Mouse (Mus musculus) cerebellum, postnatal 14 days (tissue): ENCODE data around the gene Cyp24a1.
A peak's percentile ranks its signal among the peaks of the same experiment; 100 is the strongest.
"Not testable (repeated sequence)": the region's sequence is repeated elsewhere in the genome, so short reads cannot be mapped to it uniquely, and the experiment has no call there.

Experiments used
- DNase-seq, 2 experiments: peaks; one replicate each; pipeline ENCODE4 v3.0.0; 2021; ENCODE audit warnings: mixed read lengths in 2 of 2

Gene Cyp24a1

DNA sequence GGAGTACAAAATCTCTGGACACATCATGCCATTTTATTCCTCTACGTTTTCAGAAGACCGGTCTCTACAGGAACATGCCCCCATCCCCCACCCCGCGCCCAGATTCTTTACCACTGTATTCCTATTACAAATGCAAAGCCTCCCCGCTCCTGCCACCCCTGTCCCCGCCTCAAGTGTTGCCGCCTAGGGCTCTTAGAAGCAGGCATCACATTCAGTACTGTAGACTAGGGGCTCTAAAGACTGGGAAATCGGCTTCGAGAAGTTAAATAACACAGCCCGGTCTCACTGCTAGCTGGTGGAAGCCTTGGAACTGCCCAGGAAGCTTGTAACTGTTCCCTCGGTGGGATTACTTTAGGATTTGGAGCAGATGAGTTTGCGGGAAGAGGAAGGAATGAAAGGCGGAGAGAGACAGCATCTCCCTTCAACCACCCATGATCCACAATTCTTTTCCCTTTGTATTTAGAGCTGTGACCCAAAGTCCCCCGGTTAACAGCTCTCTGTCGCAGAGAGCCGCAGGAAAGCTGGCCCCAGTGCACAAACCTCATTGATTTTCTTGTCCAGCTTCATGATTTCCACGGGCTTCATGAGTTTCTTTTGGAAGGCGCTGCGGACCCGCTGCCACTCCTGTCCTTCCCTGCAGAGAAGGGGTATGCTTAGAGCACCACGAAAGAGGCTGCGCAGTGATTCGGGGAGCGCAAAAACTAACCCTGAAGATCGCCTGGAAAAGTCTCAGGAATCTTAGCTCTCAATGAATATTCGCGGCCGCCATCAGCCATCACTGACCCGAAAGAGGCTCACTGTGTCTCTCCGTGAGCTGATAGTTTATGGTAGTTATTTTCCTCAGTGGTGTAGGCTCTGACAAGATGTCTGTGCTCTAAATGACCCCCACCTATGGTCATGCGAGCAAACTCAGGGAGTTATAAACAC lies 1.9 kb downstream of the Cyp24a1 start:
- peak; percentile 13 to 19 for DNase-seq

DNA sequence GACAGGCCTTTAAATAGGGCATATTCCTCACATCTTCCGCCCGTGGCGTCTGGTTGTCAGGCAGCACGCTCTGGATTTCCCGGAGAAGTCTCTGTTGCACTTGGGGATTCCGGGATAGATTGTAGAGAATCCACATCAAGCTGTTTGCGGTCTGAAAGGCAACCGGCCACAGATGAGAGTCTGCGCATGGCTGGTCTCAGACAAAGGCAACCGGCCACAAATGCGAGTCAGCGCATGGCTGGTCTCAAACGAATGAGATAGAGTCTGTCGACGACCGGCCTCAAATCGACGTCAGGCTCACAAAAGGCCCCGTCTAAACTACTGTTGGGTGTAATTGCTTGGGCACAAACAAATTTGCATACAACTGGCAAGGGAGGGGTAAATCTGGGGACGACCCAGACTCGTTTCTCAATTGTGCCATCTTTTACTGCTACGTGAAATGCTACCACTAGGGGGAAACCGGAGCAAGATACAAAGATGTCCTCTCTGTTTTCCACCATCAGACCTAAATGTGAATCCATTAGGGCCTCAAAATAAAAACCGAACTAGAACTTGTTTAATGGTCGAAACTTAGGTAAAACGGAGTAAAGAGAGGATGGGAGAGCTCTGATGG lies 8.9 kb downstream of the Cyp24a1 start:
- DNase-seq: peak; percentile 29 to 42

DNA sequence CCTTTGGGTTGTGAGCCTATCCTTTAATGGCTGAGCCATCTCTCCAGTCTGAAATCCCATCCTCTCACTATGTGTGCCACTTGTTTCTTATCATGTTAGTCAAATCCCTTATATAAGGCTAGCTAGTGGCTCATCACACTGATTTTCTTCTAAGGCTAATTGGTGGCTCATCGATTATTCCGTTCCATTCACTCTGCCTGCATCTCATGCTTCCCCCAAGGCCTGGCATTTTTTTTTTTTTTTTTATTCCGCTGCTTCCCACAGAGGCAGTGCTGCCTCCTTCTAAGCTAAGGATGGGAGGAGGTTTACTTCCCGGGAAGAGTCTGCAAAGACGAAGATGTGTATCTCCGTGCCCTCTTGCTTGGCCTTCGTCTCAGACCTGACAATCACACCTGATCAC lies 9.7 kb downstream of the Cyp24a1 start:
- no peak for DNase-seq

DNA sequence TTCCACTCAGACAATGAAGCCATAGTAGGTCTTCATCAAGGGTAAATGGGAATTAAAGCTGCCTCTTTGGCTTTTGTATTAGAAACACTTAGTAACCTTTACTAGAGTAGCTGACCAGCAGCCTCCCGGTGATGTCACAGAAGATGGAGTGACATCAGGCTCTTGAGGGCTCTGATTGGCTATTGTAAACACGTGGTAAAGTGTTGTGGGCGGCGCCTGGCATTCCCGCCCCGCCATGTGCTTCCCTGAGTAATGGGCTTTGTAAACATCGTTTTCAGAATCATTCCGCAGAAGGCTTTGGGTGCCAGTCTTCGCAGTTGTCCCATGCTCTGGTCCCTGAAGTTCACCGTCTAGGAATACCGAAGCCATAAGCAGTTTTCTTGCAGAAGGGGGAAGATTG lies 13.0 kb downstream of the Cyp24a1 start:
- no peak for DNase-seq

DNA sequence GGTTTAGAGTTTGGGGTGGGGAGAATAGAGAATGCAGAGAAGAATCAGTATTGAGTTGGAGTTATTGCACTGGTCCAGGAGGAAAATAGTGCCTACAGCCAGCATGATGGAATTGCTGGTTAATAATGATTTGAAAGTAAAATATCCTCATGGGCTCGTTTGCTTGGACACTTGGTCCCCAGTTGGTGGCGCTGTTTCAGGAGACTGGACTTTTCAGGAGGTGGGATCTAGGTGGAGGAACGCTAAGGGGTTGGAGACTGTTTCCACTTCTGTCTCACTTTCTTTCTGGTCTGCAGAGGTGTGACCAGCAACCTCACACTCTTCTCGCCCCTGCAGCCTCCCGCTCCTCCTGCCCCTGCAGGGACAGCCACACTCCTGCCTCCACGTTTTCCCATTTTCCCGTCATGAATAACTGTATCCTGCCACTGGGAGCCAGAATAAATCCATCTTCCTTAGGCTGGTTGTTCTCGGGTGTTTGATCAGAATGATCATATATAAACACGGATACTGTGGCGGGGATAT lies 14.9 kb downstream of the Cyp24a1 start:
- DNase-seq: no peak

DNA sequence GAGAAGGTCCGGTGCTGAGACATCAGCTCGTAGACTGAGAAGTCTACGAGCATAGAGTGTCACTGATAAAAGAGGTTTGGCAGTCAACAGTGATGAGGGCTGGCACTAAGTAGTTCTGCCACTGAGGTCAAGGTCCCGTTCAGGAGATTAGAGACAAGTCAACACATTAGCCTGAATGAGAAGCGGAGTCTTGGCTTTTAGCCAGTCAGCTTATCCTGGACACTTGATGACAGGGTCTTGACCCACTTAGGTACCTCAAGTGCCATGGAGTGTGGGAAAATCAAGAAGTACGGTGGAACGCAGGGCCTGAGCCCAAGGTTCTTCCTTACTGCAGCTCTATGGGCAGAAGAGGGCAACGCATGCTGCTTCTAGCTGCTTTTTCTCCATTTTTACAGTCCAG lies 20.3 kb downstream of the Cyp24a1 start:
- DNase-seq: no peak

DNA sequence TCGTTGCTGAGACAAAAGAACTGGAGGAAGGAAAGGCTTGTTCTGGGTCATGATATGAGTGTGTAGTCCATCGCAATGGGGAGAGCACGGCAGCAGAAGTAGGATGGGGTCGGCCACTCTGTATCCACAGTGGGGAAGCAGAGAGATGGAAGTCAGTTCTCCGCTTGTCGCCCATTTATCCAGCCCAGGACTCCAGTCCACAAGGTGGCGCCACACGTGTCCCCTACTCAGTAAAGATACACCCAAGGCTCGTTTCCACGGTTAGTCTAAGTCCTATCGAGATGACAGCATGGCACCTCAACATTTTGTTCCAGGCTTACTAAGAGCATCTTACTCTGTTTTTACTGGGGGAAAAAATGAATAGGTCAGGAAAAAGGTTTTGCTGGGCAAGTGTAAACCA lies 20.7 kb downstream of the Cyp24a1 start:
- DNase-seq: peak; percentile 14 to 55

DNA sequence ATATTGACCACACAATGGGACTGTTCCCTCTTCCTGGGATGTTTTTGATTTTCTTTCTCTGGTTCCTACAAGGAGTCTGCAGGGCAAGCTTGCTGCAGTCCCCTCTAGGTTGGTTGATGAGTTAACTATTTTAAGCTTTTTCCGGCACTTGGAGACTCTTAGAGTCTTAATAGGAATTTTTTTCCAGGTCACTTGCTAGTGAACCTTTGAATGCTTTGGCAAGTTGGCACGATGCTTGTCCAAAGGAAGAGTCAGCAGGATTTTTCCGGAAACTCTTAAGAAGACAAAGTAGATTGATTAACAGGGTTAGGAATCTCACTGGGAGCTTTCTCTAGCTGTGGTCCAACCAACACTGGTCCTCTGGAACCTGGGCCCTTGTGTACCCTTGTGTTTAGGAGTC lies 21.8 kb downstream of the Cyp24a1 start:
- DNase-seq: no peak

DNA sequence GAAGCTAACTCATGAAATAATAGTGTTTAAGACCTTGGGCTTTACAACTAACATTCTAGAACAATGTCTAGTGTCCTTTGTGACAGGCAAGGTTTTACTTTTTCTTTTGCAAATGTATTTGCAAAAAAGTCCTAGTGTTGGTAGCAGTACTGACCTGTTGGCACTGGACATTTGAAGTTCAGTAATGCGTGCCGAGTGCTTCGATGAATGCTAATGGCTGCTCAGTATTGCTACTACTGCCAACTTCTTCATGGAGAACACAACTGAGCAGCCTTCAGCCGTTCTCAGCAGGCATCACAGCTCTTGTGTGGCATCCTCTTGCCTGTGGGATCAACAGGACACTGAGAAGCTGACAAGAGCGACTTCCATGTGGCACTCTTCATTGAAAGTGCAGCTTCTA lies 22.8 kb downstream of the Cyp24a1 start:
- no peak for DNase-seq

DNA sequence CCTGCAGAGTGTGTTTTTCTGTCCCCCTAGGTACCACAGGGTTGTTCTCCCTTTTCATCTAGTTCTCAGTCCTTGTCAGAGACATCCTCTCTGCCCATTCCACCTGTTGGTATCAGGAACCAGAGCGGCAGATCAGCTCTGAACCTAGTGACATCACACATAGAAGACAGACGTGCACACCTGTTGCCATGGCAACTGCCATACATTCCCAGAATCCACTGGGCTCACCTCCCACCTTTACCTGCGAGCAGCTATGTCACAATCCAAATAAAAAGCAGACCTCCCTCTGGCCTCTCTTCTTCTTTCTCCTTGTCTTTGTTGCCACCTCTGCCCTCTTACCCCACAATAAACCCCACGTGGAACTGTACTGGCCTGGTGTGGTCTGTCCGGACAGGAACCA lies 26.4 kb downstream of the Cyp24a1 start:
- DNase-seq: no peak

DNA sequence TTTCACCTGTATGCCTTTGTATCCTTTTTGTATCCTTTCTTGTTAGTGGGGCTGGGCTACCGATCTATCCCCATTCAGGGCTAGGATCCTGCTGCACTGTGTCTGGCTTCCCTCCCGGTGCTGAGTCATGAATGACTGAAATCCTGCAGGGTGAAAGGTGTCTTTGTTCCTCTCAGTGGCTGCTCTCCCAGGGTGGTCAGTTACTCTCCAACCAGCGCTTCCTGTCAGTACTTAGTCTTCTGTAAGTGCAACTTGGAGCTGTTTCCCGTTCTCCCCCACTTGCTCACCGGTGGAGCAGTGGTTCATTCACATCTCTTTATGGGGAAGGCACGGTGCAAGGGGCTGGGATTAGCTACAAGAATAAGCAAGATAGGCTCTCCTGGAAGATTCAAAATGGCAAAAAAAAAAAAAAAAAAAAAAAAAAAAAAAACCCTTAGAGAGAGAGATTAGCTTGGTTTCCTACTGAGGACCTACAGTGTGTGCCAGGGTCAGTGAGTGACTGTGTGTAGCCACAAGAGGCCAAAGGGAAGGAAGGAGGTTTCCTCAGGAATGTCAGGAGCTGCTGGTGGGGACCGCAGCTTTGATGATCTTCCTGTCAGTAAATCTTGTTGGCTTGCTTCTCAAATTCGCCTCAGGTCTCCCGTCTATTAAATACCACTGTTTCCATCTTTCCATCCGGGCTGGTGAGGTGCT lies 27.2 kb downstream of the Cyp24a1 start:
- peak; percentile 27 to 51 for DNase-seq

DNA sequence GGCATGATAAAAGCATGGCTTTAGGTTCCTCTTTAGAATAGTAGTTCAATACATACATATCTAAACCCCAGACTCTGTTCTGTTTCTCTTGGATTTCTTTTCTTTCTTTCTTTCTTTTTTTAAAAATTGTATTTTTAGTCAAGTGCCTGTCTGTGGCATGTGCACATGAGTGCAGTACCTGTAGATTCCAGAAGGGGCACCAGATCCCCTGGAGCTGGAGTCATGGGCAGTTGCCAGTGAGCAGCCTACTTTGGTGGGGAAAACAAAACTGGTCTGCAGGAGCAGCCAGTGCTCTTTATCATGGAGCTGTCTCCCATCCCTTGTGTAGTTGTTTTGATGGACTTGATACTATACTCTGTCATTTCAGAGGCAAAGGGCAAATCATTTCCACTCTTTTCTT lies 28.9 kb downstream of the Cyp24a1 start:
- peak; percentile 12 to 56 for DNase-seq

DNA sequence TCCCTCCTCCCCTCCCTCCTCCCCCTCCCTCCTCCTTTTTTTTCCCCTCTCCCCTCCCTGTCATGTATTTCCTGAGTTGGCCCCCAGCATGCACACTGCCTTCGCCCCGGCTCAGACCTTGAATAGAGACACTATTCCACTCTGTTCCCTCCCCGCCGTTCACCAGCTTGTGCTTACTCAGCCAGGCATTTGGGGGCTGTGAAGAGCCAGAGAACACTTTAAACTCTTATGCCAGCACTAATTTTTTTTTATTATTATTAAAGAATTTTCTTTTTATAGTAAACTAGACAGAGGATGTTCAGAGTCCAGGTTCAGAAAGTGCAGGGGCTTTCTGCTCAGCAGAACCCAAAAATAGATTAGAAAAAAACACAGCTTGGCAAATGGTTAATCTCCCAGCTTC lies 32.1 kb downstream of the Cyp24a1 start:
- no peak for DNase-seq

DNA sequence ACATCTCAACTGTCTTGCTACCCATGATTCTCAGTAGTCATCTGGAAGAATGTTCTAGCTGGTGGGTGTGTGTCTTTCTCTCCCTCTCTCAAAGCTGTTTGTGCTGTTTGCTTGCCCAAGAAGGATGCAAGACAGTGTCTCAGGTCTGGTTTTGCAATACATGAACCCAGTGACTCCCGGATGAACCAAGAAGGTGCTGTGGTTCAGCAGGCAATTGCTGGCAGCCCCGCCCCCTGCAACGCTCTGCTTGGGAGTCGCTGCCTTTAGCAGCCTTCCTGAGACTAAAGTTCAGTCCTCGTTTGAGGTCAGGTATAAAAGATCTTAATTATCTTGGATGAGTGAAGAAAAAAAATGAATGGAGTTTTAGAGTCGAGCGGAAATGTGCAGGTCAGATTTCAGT lies 35.3 kb downstream of the Cyp24a1 start:
- DNase-seq: no peak

DNA sequence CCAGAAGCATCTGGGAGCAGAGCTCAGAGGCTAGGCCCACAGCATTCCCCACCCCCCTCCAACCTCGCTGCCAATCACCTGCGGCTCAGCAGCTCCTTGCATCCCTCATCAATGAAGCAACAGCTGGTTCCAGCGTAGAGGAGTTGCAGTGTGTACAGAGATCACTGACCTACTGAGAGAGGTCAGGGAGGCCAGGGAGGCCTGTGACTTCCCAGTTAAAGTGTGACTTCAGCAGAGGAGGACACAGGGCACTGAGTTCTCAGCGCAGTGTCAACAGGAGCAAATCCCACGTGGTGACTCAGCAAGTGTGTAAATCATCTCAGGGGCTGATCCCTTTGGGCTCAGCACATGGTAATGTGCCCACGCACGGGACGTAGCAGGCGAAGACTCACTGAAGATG lies 37.1 kb downstream of the Cyp24a1 start:
- no peak for DNase-seq

DNA sequence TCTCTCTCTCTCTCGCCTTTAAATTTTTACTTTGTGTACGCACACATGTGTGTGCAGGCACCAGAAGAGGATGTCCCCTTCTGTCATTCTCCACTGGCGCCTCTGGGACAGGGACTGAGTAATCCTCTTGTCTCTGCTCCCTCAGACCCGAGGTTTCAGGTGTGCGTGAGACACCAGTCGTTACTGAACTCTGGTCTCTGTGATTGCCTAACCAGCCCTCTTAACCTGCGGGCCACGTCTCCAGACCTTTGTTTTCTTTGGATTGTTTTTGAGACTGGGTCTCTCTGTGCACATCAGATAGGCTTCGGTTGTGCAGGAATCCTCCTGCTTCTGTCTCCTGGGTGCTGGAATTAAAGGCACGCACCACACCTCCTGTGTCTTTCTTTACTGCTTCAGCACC lies 37.8 kb downstream of the Cyp24a1 start:
- no peak for DNase-seq

DNA sequence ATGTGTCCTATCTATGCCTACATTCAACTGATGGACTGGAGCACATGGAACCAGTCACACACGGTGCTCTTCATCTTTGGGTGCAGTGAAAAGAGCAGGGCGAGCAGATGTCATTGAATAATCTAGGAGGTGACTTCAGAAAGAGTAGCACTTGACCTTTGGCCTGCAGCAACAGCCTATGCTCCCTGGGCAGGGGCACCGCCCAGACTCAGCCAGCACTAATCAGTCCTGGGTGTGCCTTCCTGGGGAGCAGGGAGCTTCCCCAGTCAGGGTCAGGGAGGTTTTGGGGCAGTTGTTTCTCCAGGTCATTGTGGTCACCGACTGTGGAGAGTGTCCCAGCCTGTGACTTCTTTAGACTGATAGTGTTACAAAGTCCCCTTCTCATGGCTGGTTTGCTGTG lies 43.1 kb downstream of the Cyp24a1 start:
- DNase-seq: not testable (repeated sequence)

DNA sequence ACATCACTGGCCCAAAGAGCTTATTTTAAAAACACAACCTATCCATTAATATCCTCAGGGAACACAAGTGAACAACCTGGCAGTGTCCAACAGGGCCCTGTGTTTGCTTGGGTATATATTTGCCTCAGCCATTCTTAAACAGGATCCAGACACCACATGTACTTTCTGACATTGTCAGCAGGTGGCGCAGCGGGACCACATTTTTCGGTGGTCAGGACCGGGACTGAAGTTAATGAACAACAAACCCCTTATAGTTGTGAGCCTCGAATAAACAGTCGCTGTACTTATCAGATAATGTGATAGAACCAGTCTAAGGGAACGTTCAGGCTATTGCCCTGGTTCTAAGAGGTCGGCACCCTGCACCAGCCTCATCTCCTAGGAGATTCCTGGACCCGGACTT lies 46.0 kb downstream of the Cyp24a1 start:
- peak; percentile 83 to 85 for DNase-seq

DNA sequence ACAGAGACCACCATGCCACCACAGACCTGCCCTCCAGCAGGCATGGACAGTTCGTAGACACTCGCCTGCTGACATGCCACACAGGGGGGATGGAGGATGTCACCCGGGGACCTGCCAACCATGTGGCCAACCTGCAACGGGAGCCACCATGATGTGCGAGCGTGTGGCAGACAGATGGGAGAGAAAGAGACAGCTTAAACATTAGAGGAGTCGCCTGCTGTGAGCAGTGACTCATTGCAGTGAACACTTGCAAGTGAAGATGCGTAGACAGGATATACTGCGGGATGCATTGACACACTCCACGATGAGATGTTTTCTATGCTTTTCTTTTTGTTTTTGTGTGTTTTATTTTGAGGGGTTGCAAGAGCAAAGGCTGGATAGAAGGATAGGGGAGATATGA lies 49.3 kb downstream of the Cyp24a1 start:
- DNase-seq: no peak

DNA sequence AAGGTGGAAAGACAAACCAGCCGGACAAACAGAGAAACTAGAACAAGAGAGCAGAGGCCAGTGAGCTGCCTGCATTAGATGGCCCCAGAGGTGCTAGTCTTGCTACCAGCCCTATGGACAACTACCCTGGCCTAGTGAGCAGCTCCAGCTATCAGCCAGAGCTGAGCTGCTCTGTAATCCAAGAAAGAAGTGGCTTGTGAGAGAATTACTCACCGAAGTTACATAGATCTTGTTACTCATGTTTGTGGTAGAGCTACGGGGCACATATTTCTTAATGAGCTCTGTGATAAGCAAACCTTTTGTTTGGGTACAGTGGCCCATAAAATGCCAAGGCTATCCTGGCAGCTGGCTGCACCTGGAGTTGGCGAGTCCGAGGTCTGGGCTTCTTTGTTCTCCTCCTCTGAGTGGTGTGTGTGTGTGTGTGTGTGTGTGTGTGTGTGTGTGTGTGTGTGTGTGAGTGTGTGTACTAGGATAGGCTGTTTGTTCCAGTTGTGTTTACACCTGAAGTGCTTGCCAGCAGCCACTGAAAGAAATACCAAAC lies 50.0 kb downstream of the Cyp24a1 start:
- no peak for DNase-seq

DNA sequence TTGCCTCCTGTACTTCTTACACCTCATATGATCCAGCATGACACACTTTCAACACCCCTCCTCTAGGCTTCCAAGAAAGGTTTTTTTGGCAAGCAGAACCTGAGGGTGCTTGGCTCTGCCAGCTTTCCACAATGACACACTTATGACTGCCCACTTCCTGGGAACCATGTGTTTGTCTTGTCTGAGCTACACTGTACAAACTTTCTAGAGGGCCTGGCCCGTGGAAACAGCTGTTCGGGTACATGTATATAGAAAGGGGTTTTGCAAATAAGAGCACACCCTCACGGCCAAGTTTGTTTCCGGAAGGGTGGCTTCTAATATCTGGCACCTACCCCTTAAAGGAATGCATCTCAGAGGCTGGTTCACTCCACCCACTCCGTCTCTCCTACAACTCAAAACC lies 51.1 kb downstream of the Cyp24a1 start:
- DNase-seq: no peak

DNA sequence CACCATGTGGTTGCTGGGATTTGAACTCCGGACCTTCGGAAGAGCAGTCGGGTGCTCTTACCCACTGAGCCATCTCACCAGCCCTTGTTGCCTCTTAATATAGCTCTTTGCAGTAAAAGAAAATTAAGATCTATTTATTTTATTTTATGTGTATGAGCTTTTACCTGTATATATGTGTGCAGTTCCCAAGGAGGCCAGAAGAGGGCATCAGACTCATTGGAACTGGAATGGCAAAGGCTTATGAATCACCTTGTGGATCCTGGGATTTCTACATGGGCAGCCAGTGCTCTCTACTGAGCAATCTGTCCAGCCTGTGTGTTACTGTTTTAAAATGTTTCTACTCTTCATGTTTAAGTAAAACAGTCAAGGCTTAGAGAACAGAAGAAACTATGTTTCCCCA lies 54.4 kb downstream of the Cyp24a1 start:
- peak; percentile 36 to 64 for DNase-seq

DNA sequence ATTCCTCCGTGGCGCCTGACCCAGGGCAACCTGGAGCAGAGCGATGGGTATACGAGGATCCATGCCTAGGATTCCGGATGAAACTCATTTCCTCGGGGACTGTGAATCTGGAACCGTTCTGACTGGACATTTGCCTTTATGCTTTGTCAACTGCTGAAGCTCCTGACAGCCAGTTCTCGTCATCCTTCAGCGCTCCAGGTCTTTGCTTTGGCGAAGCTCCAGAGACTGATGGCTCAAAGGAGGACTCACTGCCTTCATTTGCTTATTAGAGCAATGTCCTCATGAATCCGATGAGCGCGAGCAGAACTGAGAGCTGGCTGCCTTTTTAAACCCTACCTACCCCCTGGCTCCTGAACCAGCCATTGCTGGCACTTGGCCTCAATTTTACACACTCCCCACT lies 58.2 kb downstream of the Cyp24a1 start:
- peak; percentile 25 to 40 for DNase-seq
